Mouse (Mus musculus) small intestine, adult 2 months (tissue): ENCODE data around the gene Tmem262. TPM values are rescaled to one million over a fixed set of nuclear protein-coding genes. Genes with fewer than 3 reads are reported as not detected.

Experiments
- H3K27ac ChIP-seq: fragments of 200-500 bp; 2 replicates; pipeline ENCODE4 v1.5.1; 2012; ENCODE audit warnings: low read depth, low read length, control low read depth, inconsistent platforms; ENCODE audit not compliant: insufficient read depth
- H3K27me3 ChIP-seq: fragments of 200-500 bp; 2 replicates; pipeline ENCODE4 v1.6.1; 2012; ENCODE audit warnings: mild to moderate bottlenecking, moderate library complexity, low read length, inconsistent platforms; ENCODE audit not compliant: control insufficient read depth, insufficient read depth
- H3K36me3 ChIP-seq: fragments of 200-500 bp; 2 replicates; pipeline ENCODE4 v1.6.1; 2012; ENCODE audit warnings: mild to moderate bottlenecking, low read length, control low read depth, inconsistent platforms; ENCODE audit not compliant: control insufficient read depth, insufficient read depth
- H3K4me1 ChIP-seq: fragments of 200-500 bp; 2 replicates; pipeline ENCODE4 v1.6.1; 2012; ENCODE audit warnings: low read length, inconsistent platforms, mixed read lengths; ENCODE audit not compliant: control insufficient read depth, insufficient read depth, insufficient read length
- H3K4me3 ChIP-seq: fragments of 200-500 bp; 2 replicates; pipeline ENCODE4 v1.5.1; 2012; ENCODE audit warnings: low read depth, mild to moderate bottlenecking, control low read depth, inconsistent platforms, low read length, moderate library complexity
- CTCF ChIP-seq: fragments of 200-500 bp; IDR thresholded peaks from 2 replicates; pipeline ENCODE4 v1.5.1; 2012; ENCODE audit warnings: low read depth, mild to moderate bottlenecking, control low read depth, inconsistent platforms, low read length, moderate library complexity, mixed read lengths; ENCODE audit not compliant: insufficient replicate concordance, insufficient read length; ENCODE audit errors: extremely low read depth
- POLR2A ChIP-seq: fragments of 200-500 bp; IDR thresholded peaks from 2 replicates; pipeline ENCODE4 v1.6.1; 2012; ENCODE audit warnings: low read depth, mild to moderate bottlenecking, control low read depth, inconsistent platforms, low read length, moderate library complexity
- WGBS: fragments of 180-500 bp; shearing (Covaris S2); methylation state at CpG from one replicate; pipeline ENCODE4 v1.1.7; 2018; 5-methylcytosine and 5-hydroxymethylcytosine counted together
- polyA plus RNA-seq: library from polyadenylated mRNA; depleted of rRNA; stranded (reverse); fragments of >200 nt; gene quantifications from 2 replicates; pipeline ENCODE4 v1.2.3, GENCODE M21; 2012

Gene Tmem262
- polyA plus RNA-seq, 1 experiment, result not detected

- Histone ChIP-seq H3K4me3 (peak overlapping the region; percentile 97), H3K36me3 (peaks cover 7% of the 10 kb centered on the region), H3K27ac (peak overlapping the region; percentile 88), H3K27me3 (no peaks in the 10 kb centered on the region), H3K4me1 (peaks cover 9% of the 10 kb centered on the region)
- 16% methylated on average over 5 of the region's 5 CpGs for WGBS
- TF ChIP-seq POLR2A (no peak), CTCF (no peak)
Observed at GRCm38 (mm10) chr19:6062418-6062817, 17.4 kb upstream of the Tmem262 start.

GRCm38 (mm10) chr19:6063081-6063480 lies 16.8 kb upstream of the Tmem262 start:
- H3K27ac ChIP-seq, result no peak overlapping the region
- TF ChIP-seq CTCF (no peak), POLR2A (no peak)
- WGBS, result 91% methylated on average over 6 of the region's 6 CpGs
- peaks cover 7% of the 10 kb centered on the region for H3K36me3 ChIP-seq
- H3K27me3 ChIP-seq, result no peaks in the 10 kb centered on the region
- peaks cover 11% of the 10 kb centered on the region for H3K4me1 ChIP-seq
- no peak overlapping the region for H3K4me3 ChIP-seq

- 21% methylated on average over 5 of the region's 5 CpGs for WGBS
- Histone ChIP-seq H3K27me3 (no peaks in the 10 kb centered on the region), H3K4me1 (peaks cover 13% of the 10 kb centered on the region), H3K36me3 (peaks cover 17% of the 10 kb centered on the region; the same call in 1 of the 2 replicates), H3K27ac (no peak overlapping the region), H3K4me3 (peak overlapping the region; percentile 67)
- no peak for TF ChIP-seq POLR2A
- TF ChIP-seq CTCF, result no peak
Observed at GRCm38 (mm10) chr19:6066571-6066970, 13.3 kb upstream of the Tmem262 start.

GRCm38 (mm10) chr19:6067011-6067723 lies 12.7 kb upstream of the Tmem262 start:
- Histone ChIP-seq H3K27me3 (no peaks in the 10 kb centered on the region), H3K36me3 (peaks cover 17% of the 10 kb centered on the region; the same call in 1 of the 2 replicates), H3K4me3 (peak overlapping the region; percentile 67), H3K27ac (peak overlapping the region; percentile 33), H3K4me1 (peaks cover 12% of the 10 kb centered on the region)
- TF ChIP-seq CTCF (peak; percentile 79), POLR2A (no peak)
- under 1% methylated on average over 30 of the region's 30 CpGs for WGBS

- peak within 1 kb of the TSS; percentile 86 for H3K27ac ChIP-seq
Observed at GRCm38 (mm10) chr19:6067724-6068415, 12.0 kb upstream of the Tmem262 start, which contains the start of gene Tm7sf2. Gene Tm7sf2, minus strand, starts transcription at chr19:6068373.

GRCm38 (mm10) chr19:6068951-6069350 lies 10.9 kb upstream of the Tmem262 start:
- Histone ChIP-seq H3K4me1 (peaks cover 8% of the 10 kb centered on the region), H3K27me3 (no peaks in the 10 kb centered on the region), H3K27ac (no peak overlapping the region), H3K36me3 (peaks cover 27% of the 10 kb centered on the region), H3K4me3 (no peak overlapping the region)
- 74% methylated on average over 4 of the region's 4 CpGs for WGBS
- no peak for TF ChIP-seq POLR2A
- no peak for TF ChIP-seq CTCF

More at GRCm38 (mm10) chr19:6067724-6068415, 12.0 kb upstream of the Tmem262 start, which contains the start of gene Tm7sf2:
- Histone ChIP-seq H3K27me3 (no peaks in the 10 kb centered on the region), H3K4me3 (peak within 1 kb of the TSS; percentile 67), H3K4me1 (peaks cover 8% of the 10 kb centered on the region), H3K36me3 (peaks cover 21% of the 10 kb centered on the region; the same call in 1 of the 2 replicates)
- TF ChIP-seq CTCF (no peak), POLR2A (peak; percentile 40)
- 4% methylated on average over 33 of the region's 33 CpGs for WGBS

GRCm38 (mm10) chr19:6069851-6070250 lies 10.0 kb upstream of the Tmem262 start:
- H3K4me3 ChIP-seq, result no peak overlapping the region

More at GRCm38 (mm10) chr19:6069851-6070250, 10.0 kb upstream of the Tmem262 start:
- Histone ChIP-seq H3K27me3 (no peaks in the 10 kb centered on the region), H3K36me3 (peaks cover 28% of the 10 kb centered on the region), H3K27ac (no peak overlapping the region), H3K4me1 (peaks cover 8% of the 10 kb centered on the region)
- WGBS, result 93% methylated on average over 10 of the region's 10 CpGs
- TF ChIP-seq CTCF, result no peak
